ENCODE assay signal across 8 mouse cellular contexts in the genomic region with DNA sequence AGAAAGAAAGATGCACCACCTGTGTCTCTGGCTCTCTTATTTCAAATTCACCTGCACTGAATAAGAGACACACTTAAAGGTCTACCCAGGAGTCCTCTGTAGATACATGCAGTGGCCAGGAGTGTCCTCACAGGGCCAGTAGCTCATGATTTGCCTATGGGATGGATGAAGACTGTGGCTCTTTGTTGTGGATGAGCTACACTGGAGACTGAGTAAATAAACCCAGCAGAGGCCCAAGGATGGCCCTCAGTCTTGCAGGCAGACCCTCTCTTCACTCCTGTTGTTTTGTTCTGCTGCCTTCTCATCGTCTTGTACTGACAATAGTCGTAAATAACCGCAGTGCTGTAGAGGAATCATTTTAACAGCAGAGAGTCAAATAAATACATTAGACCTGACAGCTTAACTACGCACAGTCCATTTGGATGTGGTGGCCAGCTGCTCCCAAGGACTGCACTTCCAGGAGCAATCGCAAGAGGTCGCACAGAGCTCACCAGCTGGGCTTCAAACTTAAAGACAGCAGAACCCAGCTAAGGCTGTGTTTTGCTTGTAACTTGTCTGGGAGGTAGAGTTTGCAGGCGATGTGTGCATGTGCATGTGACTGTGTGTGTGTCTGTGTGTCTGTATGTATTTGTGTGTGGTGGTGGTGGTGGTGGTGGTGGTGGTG.
DNase-seq lines count a peak whose midpoint lies in the region; ATAC-seq and TF ChIP-seq lines count a peak whose summit lies in the region.

No protein-coding gene starts in this region.

- no peaks in the 10 kb centered on the region for H3K27me3 ChIP-seq in embryonic facial prominence, embryonic 11.5 days (ENCODE audit: control insufficient read depth, insufficient read depth, low read length)
- no peaks in the 10 kb centered on the region for H3K27me3 ChIP-seq in kidney, postnatal 0 days (ENCODE audit: insufficient read depth, low read length)
- H3K27me3 ChIP-seq in limb, embryonic 14.5 days (ENCODE audit: control insufficient read depth, insufficient read depth, low read length) = no peaks in the 10 kb centered on the region
- H3K27me3 ChIP-seq in neural tube, embryonic 11.5 days (ENCODE audit: control insufficient read depth, insufficient read depth, low read length) = no peaks in the 10 kb centered on the region

- H3K4me2 ChIP-seq in embryonic facial prominence, embryonic 11.5 days (ENCODE audit: low read depth, low read length) = no peak overlapping the region
- H3K4me2 ChIP-seq in kidney, postnatal 0 days (ENCODE audit: low read length) = no peak overlapping the region
- H3K4me2 ChIP-seq in limb, embryonic 14.5 days (replicated peaks; ENCODE audit: low read depth, low read length, severe bottlenecking) = no peak overlapping the region
- no peak overlapping the region for H3K4me2 ChIP-seq in neural tube, embryonic 11.5 days (ENCODE audit: low read depth)

- TF ChIP-seq CTCF in kidney, postnatal 0 days (IDR thresholded peaks at IDR 0.05; ENCODE audit: low read depth) = peak; percentile 97

- no peak overlapping the region for H3K9ac ChIP-seq in embryonic facial prominence, embryonic 11.5 days (replicated peaks; ENCODE audit: low read length)
- H3K9ac ChIP-seq in kidney, postnatal 0 days (ENCODE audit: low read depth, low read length) = no peak overlapping the region
- H3K9ac ChIP-seq in limb, embryonic 14.5 days (ENCODE audit: low read depth, low read length, severe bottlenecking) = no peak overlapping the region
- H3K9ac ChIP-seq in neural tube, embryonic 11.5 days (ENCODE audit: low read length) = no peak overlapping the region

- no peaks in the 10 kb centered on the region for H3K36me3 ChIP-seq in embryonic facial prominence, embryonic 11.5 days (replicated peaks; ENCODE audit: control insufficient read depth, insufficient read depth, low read depth, low read length)
- no peaks in the 10 kb centered on the region for H3K36me3 ChIP-seq in kidney, postnatal 0 days (ENCODE audit: insufficient read depth, low read length)
- H3K36me3 ChIP-seq in limb, embryonic 14.5 days (ENCODE audit: control insufficient read depth, insufficient read depth, low read length) = no peaks in the 10 kb centered on the region
- H3K36me3 ChIP-seq in neural tube, embryonic 11.5 days (ENCODE audit: control insufficient read depth, insufficient read depth, low read length) = no peaks in the 10 kb centered on the region

- no peak overlapping the region for H3K4me3 ChIP-seq in embryonic facial prominence, embryonic 11.5 days (ENCODE audit: low read depth, low read length)
- no peak overlapping the region for H3K4me3 ChIP-seq in kidney, postnatal 0 days (replicated peaks; ENCODE audit: low read depth, low read length)
- H3K4me3 ChIP-seq in limb, embryonic 14.5 days (replicated peaks; ENCODE audit: low read length) = no peak overlapping the region
- no peak overlapping the region for H3K4me3 ChIP-seq in neural tube, embryonic 11.5 days (ENCODE audit: low read depth, low read length)

- ATAC-seq in embryonic facial prominence, embryonic 11.5 days (replicated peaks; ENCODE audit: insufficient number of reproducible peaks, low FRiP score, low TSS enrichment, low read depth) = no peak
- ATAC-seq in kidney, postnatal 0 days (replicated peaks; ENCODE audit: low FRiP score, low read depth) = peak; percentile 67
- ATAC-seq in limb, embryonic 14.5 days (ENCODE audit: low FRiP score, low read depth) = peak; percentile 62; the same call in 1 of the 2 replicates
- peak; percentile 66 for ATAC-seq in neural tube, embryonic 11.5 days (ENCODE audit: insufficient read depth, low FRiP score, low TSS enrichment)

- H3K4me1 ChIP-seq in embryonic facial prominence, embryonic 11.5 days (ENCODE audit: control insufficient read depth, insufficient read depth, low read length) = no peaks in the 10 kb centered on the region
- H3K4me1 ChIP-seq in kidney, postnatal 0 days (replicated peaks; ENCODE audit: insufficient read depth, low read length) = no peaks in the 10 kb centered on the region
- no peaks in the 10 kb centered on the region for H3K4me1 ChIP-seq in limb, embryonic 14.5 days (ENCODE audit: control insufficient read depth, insufficient read depth, low read length)
- peaks cover 4% of the 10 kb centered on the region; the same call in 1 of the 2 replicates for H3K4me1 ChIP-seq in neural tube, embryonic 11.5 days (ENCODE audit: control insufficient read depth, insufficient read depth, low read length)

- H3K27ac ChIP-seq in embryonic facial prominence, embryonic 11.5 days (replicated peaks; ENCODE audit: low read depth, low read length) = no peak overlapping the region
- no peak overlapping the region for H3K27ac ChIP-seq in kidney, postnatal 0 days
- H3K27ac ChIP-seq in limb, embryonic 14.5 days (replicated peaks; ENCODE audit: low read depth, low read length) = no peak overlapping the region
- H3K27ac ChIP-seq in neural tube, embryonic 11.5 days (ENCODE audit: low read depth, low read length) = peak overlapping the region; percentile 72

- 12% methylated on average over 7 of the region's 7 CpGs for WGBS in embryonic facial prominence, embryonic 11.5 days
- WGBS in kidney, postnatal 0 days = 5% methylated on average over 7 of the region's 7 CpGs
- 3% methylated on average over 7 of the region's 7 CpGs for WGBS in limb, embryonic 14.5 days
- 6% methylated on average over 7 of the region's 7 CpGs for whole genome bisulfite sequencing in neural tube, embryonic 11.5 days

- no peak for TF ChIP-seq POLR2A in limb, embryonic 14.5 days (IDR thresholded peaks at IDR 0.05; ENCODE audit: borderline replicate concordance, extremely low read depth, insufficient read depth, insufficient read length)

- no peaks in the 10 kb centered on the region for H3K9me3 ChIP-seq in embryonic facial prominence, embryonic 11.5 days (replicated peaks; ENCODE audit: control insufficient read depth, low read length)
- H3K9me3 ChIP-seq in kidney, postnatal 0 days (replicated peaks; ENCODE audit: low read length) = no peaks in the 10 kb centered on the region
- H3K9me3 ChIP-seq in limb, embryonic 14.5 days (ENCODE audit: control insufficient read depth, low read length) = no peaks in the 10 kb centered on the region
- no peaks in the 10 kb centered on the region for H3K9me3 ChIP-seq in neural tube, embryonic 11.5 days (ENCODE audit: control insufficient read depth, low read length)

- DNase-seq in 3T3-L1 (ENCODE audit: low read depth, low spot score) = peak; percentile 78
- peak; percentile 82 to 84 for DNase-seq in adrenal gland, postnatal 36 days
- peak; percentile 85 for DNase-seq in embryonic facial prominence, embryonic 11.5 days (ENCODE audit: low spot score)
- peak; percentile 57 for DNase-seq in heart, adult 8-10 months (ENCODE audit: low spot score)
- peak; percentile 93 for DNase-seq in kidney, postnatal 0 days (ENCODE audit: low spot score)
- peak; percentile 74 for DNase-seq in limb, embryonic 14.5 days (ENCODE audit: low spot score)
- peak; percentile 87 for DNase-seq in neural tube, embryonic 11.5 days (ENCODE audit: low spot score)
- peak; percentile 43 for DNase-seq in telencephalon, adult 2 months (ENCODE audit: low read depth, low spot score)

Comparison
In these comparisons a context has a peak if more than half of its experiments do, and no peak if none do; other contexts are left out.
1. DNase-seq: peak in every context shown above with its lines; median percentile 93 in kidney, postnatal 0 days; 87 in neural tube, embryonic 11.5 days; 85 in embryonic facial prominence, embryonic 11.5 days; 83 in adrenal gland, postnatal 36 days; 78 in 3T3-L1; 74 in limb, embryonic 14.5 days; 57 in heart, adult 8-10 months; 43 in telencephalon, adult 2 months.